Mouse (Mus musculus) stomach, postnatal 0 days (tissue): Measurements from ENCODE around the gene Pcnx2.

ENCODE experiments used
- CTCF ChIP-seq: IDR thresholded peaks from 2 replicates; pipeline ENCODE4 v1.5.1; 2016; ENCODE audit warnings: antibody characterized with exemption, low read depth, mild to moderate bottlenecking, moderate library complexity
- EP300 ChIP-seq: optimal IDR thresholded peaks from 2 replicates; pipeline ENCODE3; 2016; ENCODE audit warnings: antibody characterized with exemption

DNA sequence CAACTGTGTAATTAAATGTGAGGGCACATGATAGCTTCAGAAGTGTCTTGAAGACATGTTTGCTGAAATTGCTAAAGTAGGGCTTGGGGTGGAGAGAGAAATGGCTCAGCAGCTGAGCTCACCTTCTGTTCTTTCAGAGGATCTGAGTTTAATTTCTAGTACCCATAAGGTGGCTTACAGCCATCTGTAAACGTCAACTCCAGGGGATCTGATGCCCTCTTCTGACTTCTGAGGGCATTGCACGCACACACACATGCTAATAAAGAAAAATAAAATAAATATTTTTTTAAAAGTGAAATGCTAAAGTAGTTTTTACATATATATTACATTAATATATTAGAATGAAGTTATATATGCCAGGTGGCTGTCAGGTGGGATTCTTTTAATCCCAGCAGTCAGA lies 3.0 kb upstream of the Pcnx2 start:
- TF ChIP-seq CTCF (peak; percentile 53), EP300 (no peak)
